Mouse (Mus musculus) testis, postnatal 14 days (tissue): ENCODE results near the gene Acsl4.

Source experiments
- DNase-seq: peaks from one replicate; pipeline ENCODE4 v3.0.0; 2021; ENCODE audit warnings: low spot score

Gene Acsl4

DNA sequence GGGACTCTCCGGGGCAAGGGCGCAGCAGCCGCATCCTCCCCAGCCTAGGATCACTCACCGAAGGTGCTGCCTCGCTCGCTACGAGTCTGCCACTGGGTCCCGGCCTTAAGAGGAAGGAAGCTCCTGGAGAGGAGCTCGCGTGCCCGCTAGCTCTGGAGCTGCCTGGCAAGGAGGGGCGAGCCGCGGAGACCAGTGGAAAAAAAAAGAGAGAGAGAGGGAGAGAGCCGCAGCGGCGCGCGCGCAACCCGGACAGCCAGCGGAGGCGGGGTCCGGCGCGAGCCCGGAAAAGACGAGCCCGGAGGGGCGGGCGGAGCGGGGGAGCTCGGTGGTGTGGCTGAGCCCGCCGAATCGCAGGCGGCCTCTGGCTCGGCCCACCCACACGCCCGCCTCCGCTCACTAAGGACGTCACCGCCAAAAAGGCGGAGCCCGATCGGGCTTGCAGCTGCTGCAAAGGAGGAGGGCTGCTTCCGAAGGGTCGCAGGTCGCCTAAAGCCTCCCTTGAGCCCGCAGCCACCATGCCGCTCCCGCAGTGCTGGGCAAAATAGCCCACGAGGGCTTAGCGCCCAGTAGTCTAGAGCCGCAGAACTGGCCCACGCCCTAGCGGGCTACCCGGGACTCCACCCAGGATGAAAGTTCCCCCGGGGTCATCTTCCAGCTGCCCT is at the start of gene Acsl4:
Acsl4 (minus strand) TSS at position 289 of the 662 bp plus-strand sequence.
- peak; percentile 88 for DNase-seq

DNA sequence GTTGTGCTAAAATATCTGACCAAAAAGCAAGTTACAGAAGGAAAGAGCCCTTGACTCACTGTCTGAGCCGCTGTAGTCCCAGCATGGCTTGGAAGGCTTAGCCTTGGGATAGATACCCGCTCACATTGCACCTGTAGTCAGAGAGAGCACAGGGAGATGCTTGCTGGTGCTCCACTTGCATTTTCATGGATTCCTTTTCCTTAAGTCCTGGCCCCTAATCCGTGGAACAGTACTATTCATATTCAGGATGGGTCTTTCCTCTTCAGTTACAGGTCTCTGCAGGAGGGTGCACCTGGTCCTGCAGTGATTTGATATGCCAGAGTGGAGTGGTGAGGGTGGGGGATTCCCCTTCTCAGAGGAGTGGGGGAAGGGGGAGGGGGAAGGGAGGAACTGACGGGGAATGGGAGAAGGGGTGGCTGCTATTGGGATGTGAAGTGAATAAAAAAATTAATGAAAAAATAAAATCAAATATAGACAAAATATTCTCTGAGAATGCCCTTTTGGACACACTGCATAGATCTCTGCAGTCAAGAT is 47.7 kb upstream of the Acsl4 start:
- no peak for DNase-seq

DNA sequence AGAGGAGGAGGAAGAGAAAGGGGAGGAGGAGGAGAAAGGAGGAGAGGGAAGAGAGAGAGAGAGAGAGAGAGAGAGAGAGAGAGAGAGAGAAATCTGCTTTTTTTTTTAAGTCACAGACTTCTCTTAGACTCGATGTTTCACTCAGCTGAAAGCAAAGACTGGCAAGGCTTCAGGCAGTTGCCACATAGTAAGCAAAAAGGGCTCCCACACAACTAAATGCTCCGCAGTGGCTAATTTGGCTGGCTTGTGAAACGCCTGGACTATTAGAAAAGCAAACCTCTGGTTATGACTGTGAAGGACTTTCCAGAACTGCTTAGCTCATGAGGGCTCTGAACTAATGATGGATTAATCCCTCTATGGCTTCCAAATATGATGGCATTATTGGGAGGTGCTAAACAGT is 42.5 kb upstream of the Acsl4 start:
- no peak for DNase-seq

DNA sequence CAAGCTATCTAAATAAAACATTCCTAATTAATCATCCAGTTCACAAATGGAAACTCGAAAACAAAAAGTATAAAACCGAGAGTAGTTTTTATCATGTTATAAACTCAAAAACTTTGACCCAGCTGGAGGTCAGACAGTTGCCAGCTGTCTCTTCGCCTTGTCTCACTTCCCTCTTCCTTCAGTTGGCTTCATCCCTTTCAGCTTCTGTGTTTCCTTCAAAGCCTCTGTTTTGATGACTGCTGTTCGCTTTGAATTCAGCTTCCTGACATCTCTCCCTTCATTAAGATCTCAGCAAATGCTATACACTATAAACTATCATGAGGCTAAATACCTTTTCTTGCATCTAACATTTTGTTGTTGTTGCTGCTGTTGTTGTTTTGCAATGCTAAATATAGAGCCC is 36.8 kb upstream of the Acsl4 start:
- no peak for DNase-seq

DNA sequence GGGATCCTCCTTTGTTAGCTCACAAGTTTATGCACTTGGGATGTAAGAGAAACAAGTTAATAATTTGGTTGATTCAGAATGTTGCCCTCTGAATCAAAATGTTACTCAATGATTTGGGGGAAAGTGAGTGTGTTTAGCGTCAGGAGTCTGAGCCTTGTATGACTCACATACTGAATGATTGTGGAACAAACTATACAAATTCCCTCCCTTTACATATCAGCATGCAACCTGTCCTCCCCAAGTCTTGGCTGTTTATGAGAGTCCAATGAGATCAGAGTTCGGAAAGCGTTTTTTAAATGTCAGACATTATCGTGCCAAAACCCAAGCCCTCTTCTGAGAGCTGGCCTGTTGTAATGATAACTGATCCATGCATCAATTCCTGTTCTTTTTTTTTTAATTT is 36.3 kb upstream of the Acsl4 start:
- no peak for DNase-seq

- DNase-seq, result no peak
Measured at GRCm38 (mm10) chrX:142413884-142414283, 23.5 kb upstream of the Acsl4 start.

GRCm38 (mm10) chrX:142410060-142410459 is 19.7 kb upstream of the Acsl4 start:
- DNase-seq, result no peak

- DNase-seq, result no peak
Measured at GRCm38 (mm10) chrX:142409338-142409737, 19.0 kb upstream of the Acsl4 start.

DNA sequence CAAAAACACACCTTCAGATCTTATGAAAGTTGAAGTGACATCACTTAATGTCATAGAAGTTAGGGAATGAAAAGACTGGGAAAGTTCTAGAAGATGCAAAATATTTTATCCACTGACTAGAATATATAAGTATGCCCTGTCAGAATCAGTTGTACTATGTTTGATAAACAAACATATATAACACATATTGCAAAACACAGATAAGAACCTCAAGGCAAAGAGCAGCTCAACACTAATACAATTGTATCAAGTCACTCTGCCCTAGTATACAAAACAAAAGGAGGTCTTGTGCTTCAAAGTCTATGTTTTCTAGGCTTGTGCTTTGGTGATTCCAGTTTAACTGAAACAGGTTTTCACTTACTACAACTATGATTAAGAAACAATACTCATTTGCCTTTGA is 12.8 kb upstream of the Acsl4 start:
- DNase-seq, result no peak

DNA sequence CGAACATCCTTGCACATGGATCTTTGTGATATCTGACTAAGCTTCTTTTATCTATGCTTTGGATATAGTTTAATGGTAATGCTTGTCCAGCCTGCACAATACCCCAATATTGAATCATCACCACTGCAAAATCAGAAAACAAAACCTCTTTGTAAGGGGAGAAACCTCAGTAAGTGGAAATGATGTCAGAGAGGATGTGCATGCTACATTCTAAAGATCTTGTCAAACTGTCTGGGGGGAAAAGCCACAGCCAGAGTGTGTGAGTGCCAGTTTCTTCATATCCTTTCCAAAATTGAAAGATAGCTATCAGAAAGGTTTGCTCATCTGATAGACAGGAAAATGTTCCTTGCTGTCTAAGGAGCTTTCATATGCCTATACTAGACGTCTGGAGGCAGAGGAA is 8.3 kb upstream of the Acsl4 start:
- DNase-seq, result no peak

- no peak for DNase-seq
Measured at GRCm38 (mm10) chrX:142390909-142391265, 552 bp upstream of the Acsl4 start.

GRCm38 (mm10) chrX:142389581-142390159 is 665 bp downstream of the Acsl4 start:
- DNase-seq, result peak; percentile 12

- DNase-seq, result peak; percentile 10
Measured at GRCm38 (mm10) chrX:142388141-142388540, 2.2 kb downstream of the Acsl4 start.

DNA sequence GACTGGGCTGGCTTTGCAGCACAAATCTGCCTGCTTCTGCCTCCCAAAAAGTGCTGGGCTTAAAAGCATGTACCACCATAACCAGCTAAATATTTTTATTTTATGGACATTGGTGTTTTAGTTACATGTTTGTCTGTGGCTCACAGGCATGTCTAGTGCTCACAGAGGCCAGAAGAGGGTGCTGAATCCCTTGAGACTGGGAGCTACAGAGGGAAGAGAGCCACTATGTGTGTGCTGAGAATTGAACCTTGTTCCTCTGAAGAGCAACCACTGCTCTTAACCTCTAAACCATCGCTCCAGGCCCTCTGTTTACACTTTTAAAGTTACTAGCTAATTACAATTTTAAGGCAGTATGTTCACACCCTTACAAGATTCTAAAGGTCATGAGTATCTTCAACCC is 2.7 kb downstream of the Acsl4 start:
- no peak for DNase-seq

- DNase-seq, result no peak
Measured at GRCm38 (mm10) chrX:142384918-142385317, 5.4 kb downstream of the Acsl4 start.

- no peak for DNase-seq
Measured at GRCm38 (mm10) chrX:142379894-142380293, 10.4 kb downstream of the Acsl4 start.

GRCm38 (mm10) chrX:142378048-142378447 is 12.3 kb downstream of the Acsl4 start:
- no peak for DNase-seq

DNA sequence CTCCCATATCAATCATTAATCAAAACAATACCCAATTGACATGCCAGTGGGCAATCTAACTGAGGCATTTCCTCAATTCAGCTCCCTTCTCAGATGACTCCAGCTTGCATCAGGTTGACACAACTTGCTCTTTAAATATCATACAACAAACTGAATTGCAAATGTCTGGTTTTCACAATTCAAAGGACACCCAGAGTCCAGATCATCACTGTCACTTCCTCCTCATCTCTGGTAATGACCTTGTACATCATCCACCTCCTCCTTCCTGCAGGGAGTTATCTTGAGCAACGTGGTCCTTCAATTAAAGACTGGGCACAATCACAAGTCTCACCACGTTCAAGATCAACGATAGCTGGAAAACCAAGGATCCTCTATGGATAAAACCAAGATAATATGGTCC is 13.0 kb downstream of the Acsl4 start:
- DNase-seq, result no peak

DNA sequence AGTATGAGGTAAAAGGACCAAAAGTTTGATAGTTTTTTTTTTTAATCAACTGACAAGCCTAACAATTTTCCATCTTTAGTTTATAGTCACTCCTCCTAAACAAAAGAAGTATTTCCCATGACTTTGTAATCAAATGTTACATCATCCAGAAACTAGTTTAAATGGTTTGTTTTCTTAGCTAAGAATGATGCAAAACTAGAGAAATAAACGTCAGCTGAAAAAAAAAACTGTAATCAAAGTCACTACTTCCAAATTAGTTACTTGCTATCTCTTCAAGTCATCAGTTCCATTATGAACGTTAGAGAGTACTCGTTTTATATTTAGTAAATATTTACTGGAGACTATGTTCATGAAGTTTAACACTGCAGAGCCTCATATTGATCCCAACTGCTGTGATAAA is 13.6 kb downstream of the Acsl4 start:
- no peak for DNase-seq

- DNase-seq, result no peak
Measured at GRCm38 (mm10) chrX:142375519-142375918, 14.8 kb downstream of the Acsl4 start.

DNA sequence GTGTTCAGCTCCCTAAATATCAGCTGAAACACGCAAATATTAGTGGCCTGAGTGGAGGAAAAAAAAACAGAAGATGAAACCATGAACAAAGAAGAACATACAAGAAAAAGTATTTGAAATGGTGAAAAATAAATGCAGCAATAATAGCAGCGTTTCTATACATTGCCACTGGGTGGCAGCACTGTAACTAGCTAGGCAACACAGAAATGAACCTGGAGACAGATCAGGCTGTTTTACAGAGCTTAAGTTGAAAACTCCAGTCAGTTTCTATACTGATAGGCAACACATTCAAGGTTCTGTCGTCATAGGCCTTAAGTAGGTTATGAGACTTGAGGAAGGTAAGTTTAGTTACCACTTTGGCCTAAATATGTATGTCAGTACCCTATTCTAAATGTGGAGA is 17.9 kb downstream of the Acsl4 start:
- DNase-seq, result no peak

- DNase-seq, result no peak
Measured at GRCm38 (mm10) chrX:142369935-142370334, 20.4 kb downstream of the Acsl4 start.

- no peak for DNase-seq
Measured at GRCm38 (mm10) chrX:142363882-142364281, 26.5 kb downstream of the Acsl4 start.

DNA sequence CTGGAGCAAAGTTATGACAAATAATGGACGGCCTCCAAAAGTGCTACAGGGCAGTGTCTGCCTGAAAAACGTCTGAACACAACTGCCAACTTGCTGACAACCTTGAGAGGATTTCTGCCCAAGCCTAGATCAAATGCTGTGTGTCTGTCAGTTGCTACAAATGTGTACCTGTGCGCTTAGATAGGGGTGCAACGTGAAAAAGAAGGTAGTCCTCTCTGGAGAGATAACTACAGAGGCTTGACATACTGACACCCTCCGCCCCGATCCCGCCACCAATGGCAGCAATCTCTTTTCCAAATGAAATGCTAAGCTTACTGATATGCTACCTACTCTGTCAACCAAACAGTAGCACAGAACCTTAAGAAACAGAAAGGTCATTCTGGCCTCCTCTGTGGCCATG is 31.3 kb downstream of the Acsl4 start:
- DNase-seq, result no peak
